Mouse (Mus musculus): ENCODE results near the gene Slc6a8.

The Slc6a8 gene

GRCm38 (mm10) chrX:73684978-73685377 lies 12.0 kb downstream of the Slc6a8 start:
- no peak for DNase-seq (ENCODE audit: low spot score)

- peak; percentile 43 for DNase-seq (ENCODE audit: low spot score)
Observed at GRCm38 (mm10) chrX:73685629-73686028, 12.7 kb downstream of the Slc6a8 start.

GRCm38 (mm10) chrX:73690917-73691629 lies 18.1 kb downstream of the Slc6a8 start:
- DNase-seq (ENCODE audit: low spot score): peak; percentile 48

- DNase-seq (ENCODE audit: low spot score): no peak
Observed at GRCm38 (mm10) chrX:73700472-73700871, 27.5 kb downstream of the Slc6a8 start.

GRCm38 (mm10) chrX:73715476-73716108 lies 42.6 kb downstream of the Slc6a8 start:
- peak; percentile 57 for DNase-seq (ENCODE audit: low spot score)

GRCm38 (mm10) chrX:73716109-73716661 lies 43.2 kb downstream of the Slc6a8 start, which contains the start of the genes Bcap31 and Abcd1:
Bcap31 (minus strand) TSS chrX:73716175.
Abcd1 (plus strand) TSS chrX:73716597.
- DNase-seq (ENCODE audit: low spot score): peak; percentile 95

- peak; percentile 42 for DNase-seq (ENCODE audit: low spot score)
Observed at GRCm38 (mm10) chrX:73716709-73717545, 44.0 kb downstream of the Slc6a8 start.

GRCm38 (mm10) chrX:73717667-73718066 lies 44.7 kb downstream of the Slc6a8 start:
- DNase-seq (ENCODE audit: low spot score): peak; percentile 42

- no peak for DNase-seq (ENCODE audit: low spot score)
Observed at GRCm38 (mm10) chrX:73718271-73718670, 45.3 kb downstream of the Slc6a8 start.

GRCm38 (mm10) chrX:73718686-73719362 lies 45.9 kb downstream of the Slc6a8 start:
- peak; percentile 55 for DNase-seq (ENCODE audit: low spot score)

GRCm38 (mm10) chrX:73730908-73731307 lies 58.0 kb downstream of the Slc6a8 start:
- DNase-seq (ENCODE audit: low spot score): no peak

Data from testis, postnatal 10 days (tissue).